Mouse (Mus musculus) kidney, adult 2 months (tissue): ENCODE data around the gene Tnfaip8l2.

Source experiments
- CTCF ChIP-seq: fragments of 200-500 bp; conservative IDR thresholded peaks from 2 replicates; pipeline ENCODE4 v1.5.1; 2011; ENCODE audit warnings: low read depth, mild to moderate bottlenecking, control low read depth, low read length, moderate library complexity, mixed read lengths; ENCODE audit not compliant: insufficient read depth, insufficient read length
- POLR2A ChIP-seq: fragments of 200-500 bp; IDR thresholded peaks from one replicate; pipeline ENCODE4 v1.6.1; 2011; ENCODE audit warnings: low read depth, low read length, control low read depth

GRCm38 (mm10) chr3:95135023-95135422, 7.1 kb downstream of the Tnfaip8l2 start:
- TF ChIP-seq CTCF (no peak), POLR2A (no peak)
